Mouse (Mus musculus) left cerebral cortex, adult 18-20 months (tissue): ENCODE data around the gene Kank4. TPM values are rescaled to one million over a fixed set of nuclear protein-coding genes. Genes with fewer than 3 reads are reported as not detected.
"Not testable (repeated sequence)": the region's sequence is repeated elsewhere in the genome, so short reads cannot be mapped to it uniquely, and the experiment has no call there.

Experiments
- DNase-seq, 2 experiments: peaks; one replicate each; pipeline ENCODE4 v3.0.0; 2021 to 2022; ENCODE audit warnings: low spot score in 2 of 2, mixed read lengths in 1 of 2
- long read RNA-seq, 2 experiments: library from polyadenylated mRNA; stranded (forward); transcript quantifications; one replicate each; pipeline ENCODE4 v2.0.0; 2021
- total RNA-seq, 2 experiments: library from RNA; stranded (reverse); gene quantifications; 2 replicates each; pipeline ENCODE4 v1.2.3; 2021

The Kank4 gene
- 1 to 10 TPM; 3.8 to 4.4 TPM for total RNA-seq
- long read RNA-seq, experiment 1, result 0 reads
- long read RNA-seq, experiment 2, full-length matches to known transcripts, result 1 of 1 reads
- long read RNA-seq, experiment 2, partial matches to known transcripts, result 0 of 1 reads
- long read RNA-seq, experiment 2, other reads (novel, unspliced or antisense), result 0 of 1 reads

DNA sequence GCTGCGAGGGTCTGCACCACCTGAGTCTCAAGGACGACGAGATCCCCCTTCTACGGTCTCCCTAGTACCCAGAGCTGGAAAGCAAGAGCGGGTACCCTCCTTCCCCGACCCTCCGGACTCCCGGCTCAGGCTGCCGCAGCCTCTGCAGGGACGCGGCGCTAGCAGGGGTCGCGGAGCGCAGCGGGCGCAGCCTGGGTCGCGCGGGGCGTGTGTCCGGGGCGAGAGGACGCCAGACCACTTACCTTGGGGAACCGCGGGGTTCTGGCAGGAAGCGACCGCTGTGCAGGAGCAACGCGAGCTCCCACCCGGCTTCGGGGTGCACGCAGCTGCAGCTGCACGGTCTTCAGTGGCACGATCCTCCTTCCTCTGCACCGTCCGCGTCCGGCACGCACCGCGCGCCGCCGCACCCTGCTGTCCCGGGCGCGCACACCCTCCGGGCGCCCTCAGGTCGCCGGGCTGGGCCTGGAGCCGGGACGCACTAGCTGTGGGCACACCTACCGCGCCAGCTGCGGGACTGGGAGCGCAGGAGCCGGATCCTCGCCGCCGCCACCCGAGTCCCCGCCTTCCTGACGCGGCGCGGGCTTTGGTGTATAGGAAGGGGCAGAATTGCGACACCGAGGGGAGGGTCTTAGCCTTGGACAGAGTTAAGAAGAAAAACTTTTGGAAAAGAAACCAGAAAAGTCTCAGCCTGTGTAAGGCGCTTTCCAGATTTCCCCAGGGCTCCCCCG is at the start of gene Kank4:
Gene Kank4 (minus strand): TSS at position 354 of the 728 bp plus-strand sequence.
- DNase-seq, result peak in 1 of 2 experiments; percentile 9

DNA sequence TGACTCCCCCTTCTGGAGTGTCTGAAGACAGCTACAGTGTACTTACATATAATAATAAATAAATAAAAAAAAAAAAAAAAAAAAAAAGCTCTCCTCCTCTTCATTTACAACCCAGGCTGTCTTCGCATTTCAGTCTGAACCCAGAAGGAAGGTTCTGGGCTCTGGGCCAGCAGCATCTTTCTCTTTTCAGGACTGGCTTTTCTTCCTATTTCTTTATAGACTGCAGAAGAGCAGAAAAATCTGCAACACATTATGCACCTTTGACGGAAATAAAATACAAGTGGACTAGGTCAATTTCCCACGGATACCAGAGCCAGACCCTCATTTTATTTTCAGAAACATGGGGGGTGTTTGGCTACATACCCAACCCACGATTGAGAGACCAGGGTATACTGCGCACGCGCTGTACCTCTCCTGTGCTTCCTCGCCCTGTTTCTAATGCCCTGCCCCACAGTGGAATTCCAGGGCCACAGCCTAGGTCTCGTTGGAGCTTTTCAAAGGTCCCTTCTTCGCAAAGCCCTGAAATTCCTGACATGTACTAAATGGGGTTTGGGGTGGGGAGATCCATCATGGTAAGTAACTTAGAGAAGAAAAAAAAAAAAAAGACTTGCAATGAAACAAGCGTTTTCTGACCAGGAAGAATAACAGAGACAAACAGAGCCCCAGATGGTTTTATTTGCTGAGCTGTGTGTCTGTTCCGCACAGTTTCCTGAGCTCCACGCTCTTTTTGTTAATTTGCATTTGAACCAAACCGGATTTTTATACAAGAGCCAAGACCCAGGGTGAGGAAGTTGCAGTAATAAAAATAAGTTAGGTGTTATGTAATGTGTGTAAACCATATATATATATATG is 48.3 kb upstream of the Kank4 start:
- peak; percentile 37 to 55 for DNase-seq

DNA sequence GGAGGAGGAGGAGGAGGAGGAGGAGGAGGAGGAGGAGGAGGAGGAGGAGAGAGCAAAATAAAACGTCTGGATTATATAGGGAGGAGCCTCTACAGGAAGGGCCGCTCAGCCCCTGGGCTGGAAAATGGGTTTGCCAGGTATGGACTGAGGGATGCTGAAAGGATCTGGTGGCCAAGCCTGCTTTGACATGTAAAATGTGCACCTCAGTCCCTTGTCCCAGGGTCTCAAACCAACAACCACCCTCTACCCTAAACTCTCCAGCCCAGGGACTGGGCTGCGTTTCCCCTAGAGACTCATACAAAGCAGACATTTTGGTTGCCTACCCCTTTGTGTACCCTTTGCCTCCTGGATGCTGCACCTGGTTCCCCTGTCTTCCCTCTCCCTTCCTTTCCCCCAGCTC is 47.2 kb upstream of the Kank4 start:
- no peak for DNase-seq

DNA sequence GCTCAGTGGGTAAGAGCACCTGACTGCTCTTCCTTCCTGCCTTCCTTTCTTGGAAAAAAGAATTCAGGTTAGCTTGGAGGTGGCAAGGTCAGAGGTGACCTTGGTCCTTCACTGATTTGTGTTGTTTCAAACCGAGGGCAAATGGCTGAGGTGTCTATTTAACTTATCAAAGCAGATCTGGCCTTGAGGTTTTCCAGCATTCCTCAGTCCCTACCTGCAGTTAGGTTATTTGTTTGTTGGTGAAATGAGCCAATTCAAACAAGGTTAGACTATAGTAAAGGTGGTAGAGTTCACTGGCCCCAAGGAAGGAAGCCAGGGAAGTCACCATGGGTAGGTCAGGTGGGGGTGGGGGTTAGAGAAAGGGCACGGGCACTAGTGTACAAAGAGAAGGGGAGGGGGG is 46.8 kb upstream of the Kank4 start:
- no peak for DNase-seq

GRCm38 (mm10) chr4:98863451-98863850 is 46.1 kb upstream of the Kank4 start:
- DNase-seq, result no peak

DNA sequence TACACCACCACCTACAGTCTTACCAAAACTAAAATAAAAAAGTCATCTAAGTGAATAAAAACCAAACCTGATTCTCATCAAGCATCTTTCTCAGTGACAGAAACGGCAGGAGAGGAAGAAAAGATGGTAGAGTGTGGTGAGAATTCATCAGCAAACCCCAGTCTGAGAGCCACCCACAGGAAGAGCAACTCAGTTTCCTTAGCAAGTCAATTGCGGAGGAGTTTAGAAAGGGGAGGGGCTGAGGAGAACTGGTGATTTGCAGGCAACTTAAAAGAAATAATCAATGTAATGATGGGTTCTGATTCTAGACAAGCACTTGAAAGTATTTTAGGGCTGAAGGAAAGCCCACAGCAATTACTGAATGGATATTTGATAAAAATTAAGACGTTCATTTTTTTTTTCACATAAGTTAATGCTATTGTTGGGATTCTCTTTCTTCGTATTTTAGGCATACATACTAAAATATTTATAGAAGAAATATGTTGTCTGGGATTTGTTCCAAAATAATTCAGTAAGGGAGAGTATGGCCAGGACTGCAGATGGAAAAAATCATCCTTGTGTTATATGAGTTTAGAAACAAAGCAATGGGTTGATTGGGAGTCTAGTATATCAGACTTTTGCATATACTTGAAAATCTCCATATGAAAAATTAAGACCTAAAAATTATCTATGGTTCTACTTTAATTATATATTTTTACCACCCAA is 41.0 kb upstream of the Kank4 start:
- no peak for DNase-seq

DNA sequence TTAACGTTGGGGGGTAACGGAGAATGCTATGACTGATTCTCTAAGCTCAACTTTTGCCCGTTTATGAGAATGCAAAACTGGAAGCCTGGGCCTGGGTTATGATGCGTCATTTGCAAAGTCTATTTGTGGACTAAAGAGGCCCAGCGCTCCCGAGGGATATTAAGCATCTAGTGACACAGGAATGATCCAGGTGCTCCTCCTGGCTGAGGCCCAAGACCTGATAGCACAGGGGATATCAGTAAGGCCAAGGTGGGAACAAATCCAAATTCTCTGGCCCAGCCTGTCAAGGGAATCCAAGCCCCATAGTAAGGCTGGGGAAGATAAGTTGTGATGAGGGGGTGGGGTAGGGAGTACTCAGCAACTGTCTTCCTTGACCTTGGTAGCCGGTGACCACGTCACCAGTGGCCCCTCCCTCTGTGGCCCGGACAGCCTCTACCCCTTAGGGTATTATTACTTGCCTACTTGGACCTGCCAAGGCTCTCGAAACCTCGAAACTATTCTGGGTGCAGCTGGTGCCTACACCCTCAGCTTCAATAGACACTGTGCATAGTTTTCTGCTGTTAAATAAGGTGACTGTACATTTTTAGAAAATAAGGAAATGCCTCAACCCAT is 39.8 kb upstream of the Kank4 start:
- no peak for DNase-seq

DNA sequence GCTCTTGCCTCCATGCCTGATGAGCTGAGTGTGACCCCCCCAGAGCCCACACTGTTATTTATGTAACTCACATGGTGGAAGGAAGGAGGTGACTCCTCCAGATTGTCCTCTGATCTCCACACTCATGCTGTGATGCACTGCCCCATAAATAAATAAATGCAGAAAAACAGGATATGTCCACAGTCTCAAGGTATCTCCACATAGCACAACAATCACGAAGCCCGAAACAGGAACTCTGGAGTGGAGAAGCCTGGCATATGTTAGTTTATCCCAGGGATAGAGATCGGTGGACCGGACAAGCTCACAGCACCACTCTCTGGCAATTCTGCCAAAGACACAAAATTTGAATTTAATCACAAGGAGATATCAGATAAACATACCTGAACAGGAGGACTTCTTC is 36.6 kb upstream of the Kank4 start:
- no peak for DNase-seq

- not testable (repeated sequence) for DNase-seq
Measured at GRCm38 (mm10) chr4:98850485-98850884, 33.1 kb upstream of the Kank4 start.

DNA sequence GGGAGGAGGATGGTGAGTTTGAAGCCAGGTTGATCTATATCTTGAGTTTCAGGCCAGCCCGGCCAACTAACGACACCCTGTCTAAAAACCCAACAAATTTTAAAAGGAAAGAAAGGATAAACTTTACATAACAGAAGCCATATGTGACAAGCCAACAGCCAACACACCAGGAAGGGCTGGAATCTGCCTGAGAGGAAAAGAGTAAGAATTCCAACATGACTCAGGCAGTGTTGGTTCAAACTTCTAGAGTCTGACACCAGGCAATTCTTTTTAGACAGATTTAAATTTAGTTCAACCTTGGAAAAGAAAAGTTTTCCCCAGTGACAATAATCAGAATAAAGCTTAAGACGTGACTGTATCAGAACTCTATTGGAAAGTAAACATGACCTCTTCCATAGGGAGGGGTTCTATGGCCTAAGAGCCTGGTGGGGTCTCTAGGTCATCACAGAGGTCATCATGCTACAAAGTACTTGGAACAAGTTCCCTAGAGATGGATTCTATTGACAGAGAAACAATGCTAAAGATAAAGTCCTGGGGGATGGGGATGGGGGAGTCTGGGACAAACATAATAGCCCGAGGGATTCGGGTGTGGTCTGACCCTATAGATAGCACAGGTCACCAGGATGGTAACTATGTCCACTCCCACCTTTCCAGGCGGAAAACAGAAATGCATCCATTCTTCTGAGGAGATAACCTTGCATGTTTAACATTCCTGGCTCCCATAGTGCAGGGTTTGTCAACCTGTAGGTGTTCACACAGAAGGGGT is 30.0 kb upstream of the Kank4 start:
- no peak for DNase-seq

DNA sequence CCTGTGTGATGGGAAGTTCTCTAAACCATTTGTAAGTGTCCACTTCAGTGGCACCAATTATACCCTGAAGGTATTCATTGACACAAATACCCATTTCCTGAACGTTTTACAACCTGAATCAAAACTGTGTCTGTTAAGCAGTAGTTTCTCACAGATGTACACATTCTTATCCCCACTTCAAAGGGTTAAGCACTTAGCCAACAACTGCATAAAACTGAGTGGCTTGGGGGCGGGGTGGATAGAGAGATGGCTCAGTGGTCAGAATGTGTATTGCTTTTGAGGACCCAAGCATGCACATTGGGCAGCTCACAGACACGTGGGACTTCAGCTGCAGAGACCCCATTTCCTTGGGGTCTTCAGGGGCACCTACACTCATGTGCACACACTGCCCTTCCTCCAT is 29.1 kb upstream of the Kank4 start:
- no peak for DNase-seq

GRCm38 (mm10) chr4:98845687-98846125 is 28.4 kb upstream of the Kank4 start:
- no peak for DNase-seq

GRCm38 (mm10) chr4:98845201-98845600 is 27.9 kb upstream of the Kank4 start:
- no peak for DNase-seq

DNA sequence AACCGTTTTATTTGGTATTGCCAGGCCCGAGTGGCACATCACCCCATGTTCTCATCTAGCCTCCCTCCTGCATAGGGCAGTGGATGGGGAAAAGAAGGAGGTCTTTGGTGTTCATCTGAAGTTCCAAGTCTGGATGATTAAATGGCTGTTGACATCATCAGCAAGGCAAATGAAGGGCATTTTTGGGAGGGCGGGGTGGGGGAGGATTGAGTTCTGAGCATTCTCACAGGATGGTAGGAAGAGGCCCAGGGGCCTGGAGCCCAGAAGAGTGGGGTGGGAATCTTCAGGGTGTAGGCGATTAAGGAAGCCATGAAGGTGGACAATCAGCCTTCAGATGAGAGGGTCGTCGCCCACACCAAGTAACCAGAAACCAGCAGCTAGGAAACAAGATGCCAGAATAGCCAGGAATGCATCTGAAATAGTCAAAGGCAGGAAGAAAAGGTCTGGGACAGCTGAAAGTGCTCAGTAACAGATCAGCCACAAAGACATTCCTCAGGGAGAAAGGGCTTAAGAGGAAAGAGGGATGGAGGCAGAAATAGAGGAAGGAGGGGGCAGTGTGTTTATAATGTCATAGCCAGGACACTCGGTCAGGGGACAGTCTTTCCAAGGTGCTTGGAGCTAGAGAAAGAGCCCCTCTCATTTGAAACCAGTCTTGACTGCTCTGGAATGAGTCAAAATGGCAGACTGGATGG is 26.7 kb upstream of the Kank4 start:
- no peak for DNase-seq

DNA sequence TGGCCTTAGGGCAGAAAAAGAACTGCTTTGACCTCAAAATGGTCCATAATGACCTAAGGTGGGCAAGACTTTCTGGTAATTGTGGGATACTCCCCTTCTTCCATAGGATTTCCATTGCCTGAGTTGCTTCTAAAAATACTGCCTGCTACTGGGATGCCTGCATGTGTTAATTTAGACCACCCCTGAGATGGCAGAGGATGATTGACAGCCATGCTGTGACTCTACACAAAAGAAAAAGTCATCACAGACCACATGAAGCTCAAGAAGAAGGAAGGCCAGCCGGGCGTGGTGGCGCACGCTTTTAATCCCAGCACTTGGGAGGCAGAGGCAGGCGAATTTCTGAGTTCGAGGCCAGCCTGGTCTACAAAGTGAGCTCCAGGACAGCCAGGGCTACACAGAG is 23.9 kb upstream of the Kank4 start:
- DNase-seq, result not testable (repeated sequence)

DNA sequence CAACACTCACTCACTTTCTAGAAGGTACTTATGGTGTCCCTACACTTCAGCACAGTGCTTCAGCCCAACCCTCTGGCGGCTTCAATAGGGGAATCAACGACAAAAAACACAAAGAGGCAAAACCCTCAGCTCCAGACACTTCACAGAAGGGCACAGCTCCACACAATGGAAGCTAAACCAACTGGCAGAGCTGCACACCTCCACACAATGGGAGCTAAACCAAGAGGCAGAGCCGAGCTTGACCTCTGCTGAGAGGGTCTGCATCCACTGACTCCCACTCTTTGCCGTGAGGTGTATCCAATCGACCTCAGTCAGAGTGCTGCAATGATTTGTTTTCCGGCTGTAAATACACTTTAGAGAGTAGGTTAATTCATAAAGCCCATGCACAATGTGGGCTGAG is 23.2 kb upstream of the Kank4 start:
- DNase-seq, result no peak

GRCm38 (mm10) chr4:98838913-98839312 is 21.6 kb upstream of the Kank4 start:
- DNase-seq, result no peak

DNA sequence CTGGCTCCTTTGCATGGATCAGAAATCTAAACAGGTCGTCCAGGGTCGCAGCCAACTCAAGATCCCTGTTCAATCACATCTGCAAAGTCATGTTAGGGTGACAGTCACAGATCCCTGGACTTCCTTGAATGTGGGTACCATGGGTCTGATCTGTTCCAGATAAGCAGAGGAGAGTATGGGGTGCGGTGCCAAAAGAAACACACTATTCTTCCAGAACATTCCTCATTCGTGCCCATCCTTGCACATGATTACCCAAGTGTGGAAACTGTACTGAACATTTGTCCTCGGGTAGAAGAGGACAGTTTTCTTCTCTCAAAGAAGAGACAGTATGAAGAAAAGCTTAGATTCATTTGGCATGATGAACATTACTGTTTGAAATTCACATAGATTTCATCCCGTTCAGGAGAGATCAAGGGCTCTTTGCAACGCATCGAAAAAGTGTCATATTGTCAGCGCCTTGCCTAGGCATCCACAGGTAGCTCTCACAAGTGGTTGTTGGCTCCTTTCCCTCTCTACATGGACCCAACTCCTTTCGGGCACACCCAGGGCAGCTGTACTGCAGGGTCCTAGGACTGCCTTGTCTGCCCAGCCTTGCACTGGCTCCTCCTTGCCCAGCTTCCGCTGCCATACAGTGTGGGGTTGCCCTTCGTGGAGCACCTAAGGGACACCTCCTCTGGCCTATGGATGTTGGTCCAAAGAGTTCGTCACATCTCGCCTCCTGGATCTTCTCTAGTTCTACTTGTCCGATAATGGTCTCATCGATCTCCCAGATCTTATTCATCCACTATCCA is 20.6 kb upstream of the Kank4 start:
- DNase-seq, result no peak

DNA sequence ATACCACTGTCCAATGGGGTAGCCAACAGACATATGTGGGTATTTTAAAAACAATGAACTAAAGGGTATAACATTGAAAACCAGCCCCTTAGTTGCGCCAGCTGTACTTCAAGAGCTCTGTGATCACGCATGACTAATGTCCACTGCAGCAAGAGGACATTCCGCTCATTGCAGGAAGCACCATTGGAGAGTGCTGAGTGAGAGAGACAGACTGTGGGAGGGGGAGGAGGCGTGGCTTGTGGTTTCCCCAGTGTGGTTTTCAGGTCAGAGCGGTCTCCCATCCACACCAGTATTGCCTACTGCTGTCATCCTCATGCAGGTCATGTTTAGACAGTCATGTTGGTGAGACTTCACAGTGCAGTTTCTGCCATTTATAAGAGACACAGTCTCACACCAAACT is 19.2 kb upstream of the Kank4 start:
- DNase-seq, result no peak
